In the genomic region with DNA sequence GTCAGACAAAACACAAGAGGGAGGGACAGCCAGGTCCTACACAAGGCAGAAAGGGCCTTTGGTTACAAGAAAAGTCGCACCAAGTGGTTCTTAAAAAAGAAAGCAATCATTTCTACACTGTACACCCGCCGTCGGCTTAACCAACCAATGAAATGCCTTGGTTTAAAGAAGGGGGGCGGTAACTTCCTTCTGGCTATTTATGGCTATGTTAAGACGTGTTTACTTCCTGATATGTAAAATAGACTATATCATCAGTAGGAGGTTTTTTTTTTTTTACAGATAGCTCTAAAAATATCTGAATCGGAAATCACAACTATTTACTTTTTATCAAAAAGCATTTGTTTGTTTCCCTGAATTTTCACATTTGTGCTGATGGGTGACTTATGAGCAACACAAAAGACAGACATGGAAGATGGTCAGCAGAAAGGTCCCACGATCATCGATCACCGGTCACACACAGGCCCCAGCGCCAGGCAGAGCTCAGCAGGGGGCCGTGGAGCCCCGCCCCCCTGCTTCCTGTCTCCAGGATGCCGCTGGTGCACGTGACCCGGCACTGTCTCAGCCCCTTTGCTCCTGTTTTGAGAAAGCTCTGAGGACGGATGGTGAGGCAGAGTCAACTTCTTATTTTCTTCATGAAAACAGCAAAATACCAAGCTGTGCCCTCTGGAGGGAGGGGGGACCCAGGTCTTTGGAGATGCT, we compare ENCODE assay signal across 8 mouse cellular contexts. TPM values are rescaled to one million over a fixed set of nuclear protein-coding genes. Genes with fewer than 3 reads are reported as not detected.
DNase-seq lines count a peak whose midpoint lies in the region; ATAC-seq and TF ChIP-seq lines count a peak whose summit lies in the region.

No protein-coding gene starts in this region.

- no peak overlapping the region for H3K27ac ChIP-seq in intestine, embryonic 15.5 days
- no peak overlapping the region for H3K27ac ChIP-seq in intestine, postnatal 0 days (ENCODE audit: low read depth, low read length)
- no peak overlapping the region for H3K27ac ChIP-seq in lung, embryonic 15.5 days

- H3K4me3 ChIP-seq in intestine, embryonic 15.5 days (replicated peaks), result no peak overlapping the region
- no peak overlapping the region for H3K4me3 ChIP-seq in intestine, postnatal 0 days (ENCODE audit: low read depth, low read length)
- H3K4me3 ChIP-seq in lung, embryonic 15.5 days, result no peak overlapping the region

- 0 out of 2 replicates have a peak overlapping the region, but pooled peaks have one; percentile 9 for H3K4me2 ChIP-seq in intestine, embryonic 15.5 days (replicated peaks)
- no peak overlapping the region for H3K4me2 ChIP-seq in intestine, postnatal 0 days (replicated peaks; ENCODE audit: low read depth)
- H3K4me2 ChIP-seq in lung, embryonic 15.5 days, result peak overlapping the region; percentile 33; the same call in 1 of the 2 replicates

- H3K4me1 ChIP-seq in intestine, embryonic 15.5 days (replicated peaks), result no peaks in the 10 kb centered on the region
- no peaks in the 10 kb centered on the region for H3K4me1 ChIP-seq in intestine, postnatal 0 days (replicated peaks; ENCODE audit: control insufficient read depth, insufficient read depth, low read length)
- H3K4me1 ChIP-seq in lung, embryonic 15.5 days, result no peaks in the 10 kb centered on the region

- peak; percentile 69 to 71 for DNase-seq in thymus, adult 18-20 months
- DNase-seq in embryo, embryonic 10 days (ENCODE audit: low spot score), result no peak
- DNase-seq in right cerebral cortex, adult 2 months (ENCODE audit: low spot score in 2 of 2), result no peak
- no peak for DNase-seq in left cerebral cortex, postnatal 14 days (ENCODE audit: low spot score in 2 of 2)

- no peaks in the 10 kb centered on the region for H3K36me3 ChIP-seq in intestine, embryonic 15.5 days
- no peaks in the 10 kb centered on the region for H3K36me3 ChIP-seq in intestine, postnatal 0 days (ENCODE audit: control insufficient read depth, insufficient read depth)
- H3K36me3 ChIP-seq in lung, embryonic 15.5 days, result no peaks in the 10 kb centered on the region

- H3K9ac ChIP-seq in intestine, embryonic 15.5 days, result no peak overlapping the region
- no peak overlapping the region for H3K9ac ChIP-seq in intestine, postnatal 0 days (ENCODE audit: low read depth, low read length)
- H3K9ac ChIP-seq in lung, embryonic 15.5 days, result no peak overlapping the region

- H3K9me3 ChIP-seq in intestine, embryonic 15.5 days, result no peaks in the 10 kb centered on the region
- H3K9me3 ChIP-seq in intestine, postnatal 0 days (ENCODE audit: control insufficient read depth), result no peaks in the 10 kb centered on the region
- H3K9me3 ChIP-seq in lung, embryonic 15.5 days, result no peaks in the 10 kb centered on the region

- intact Hi-C loops in left cerebral cortex, postnatal 14 days (cut with DNase I), result no loop called here

- no peak for TF ChIP-seq CTCF in intestine, postnatal 0 days (IDR thresholded peaks at IDR 0.05; ENCODE audit: low read depth)

- no peak for ATAC-seq in intestine, embryonic 15.5 days
- ATAC-seq in intestine, postnatal 0 days, result no peak
- ATAC-seq in granulocyte monocyte progenitor cell, adult 5-6 weeks (replicated peaks; ENCODE audit: poor library complexity, severe bottlenecking), result peak; percentile 90
- peak; percentile 28; the same call in 1 of the 2 replicates for ATAC-seq in lung, embryonic 15.5 days (ENCODE audit: borderline replicate concordance, extremely low read depth, low FRiP score, low TSS enrichment)

- WGBS in intestine, embryonic 15.5 days, result 65% methylated on average over 17 of the region's 17 CpGs
- WGBS in intestine, postnatal 0 days, result 66% methylated on average over 17 of the region's 17 CpGs
- WGBS in lung, embryonic 15.5 days, result 59% methylated on average over 17 of the region's 17 CpGs

- no peaks in the 10 kb centered on the region for H3K27me3 ChIP-seq in intestine, embryonic 15.5 days (replicated peaks)
- H3K27me3 ChIP-seq in intestine, postnatal 0 days (replicated peaks; ENCODE audit: control insufficient read depth, insufficient read depth, low read length), result no peaks in the 10 kb centered on the region
- no peaks in the 10 kb centered on the region for H3K27me3 ChIP-seq in lung, embryonic 15.5 days

RNA-seq across cellular contexts. Expression of a gene that starts 39.1 kb away (rescaled TPM):
- polyA plus RNA-seq in intestine, embryonic 15.5 days (2015; fragmentation: Nextera tagmentation; extraction: Ambion mirVana), result 7.7 and 7.8 TPM in 2 replicates
- 13.1 and 15.2 TPM in 2 replicates for polyA plus RNA-seq in intestine, postnatal 0 days (2015; fragmentation: Nextera tagmentation; extraction: Ambion mirVana)
- 25.4 and 28.2 TPM in 2 replicates for total RNA-seq in granulocyte monocyte progenitor cell, adult 5-6 weeks (2014; fragmentation: Nextera tagmentation)
- total RNA-seq in granulocyte monocyte progenitor cell, adult 5-6 weeks (2017), result 23.1 and 29.1 TPM in 2 replicates
- 6.8 and 7.6 TPM in 2 replicates for polyA plus RNA-seq in lung, embryonic 15.5 days (2015; fragmentation: Nextera tagmentation; extraction: Ambion mirVana)
- total RNA-seq in left cerebral cortex, postnatal 14 days (2021), result 10 to 100 TPM; 41.5 to 43.9 TPM

Comparison
In these comparisons a context has a peak if more than half of its experiments do, and no peak if none do; other contexts are left out.
1. ATAC-seq: peak in granulocyte monocyte progenitor cell, adult 5-6 weeks (single experiment) and lung, embryonic 15.5 days (single experiment); none in intestine, embryonic 15.5 days (single experiment) and intestine, postnatal 0 days (single experiment).
2. DNase-seq: peak in thymus, adult 18-20 months (2 of 2); none in embryo, embryonic 10 days (single experiment), right cerebral cortex, adult 2 months (0 of 2) and left cerebral cortex, postnatal 14 days (0 of 2).